Mouse (Mus musculus) left cerebral cortex, adult 2 months (tissue): ENCODE results near the gene Ms4a5. TPM values are rescaled to one million over a fixed set of nuclear protein-coding genes. Genes with fewer than 3 reads are reported as not detected.
"Not testable (repeated sequence)": the region's sequence is repeated elsewhere in the genome, so short reads cannot be mapped to it uniquely, and the experiment has no call there.

Source experiments
- DNase-seq, 2 experiments: peaks; one replicate each; pipeline ENCODE4 v3.0.0; 2021 to 2022; ENCODE audit warnings: low spot score in 2 of 2, mixed read lengths in 1 of 2; ENCODE audit errors: extremely low spot score in 1 of 2
- H3K27ac ChIP-seq: fragments of 200-600 bp; 2 replicates; pipeline ENCODE4 v1.8.1; 2022
- H3K4me3 ChIP-seq: fragments of 200-600 bp; 2 replicates; pipeline ENCODE4 v1.8.1; 2022
- CTCF ChIP-seq: fragments of 200-600 bp; IDR thresholded peaks from 2 replicates; pipeline ENCODE4 v1.8.1; 2022; ENCODE audit warnings: antibody characterized with exemption, mild to moderate bottlenecking, moderate library complexity
- intact Hi-C: fragments of 180-260 bp; cut with DNase I; formaldehyde crosslinking; loops from one replicate; pipeline ENCODE4 v1.15.1; 2025
- long read RNA-seq, 2 experiments: library from polyadenylated mRNA; stranded (forward); transcript quantifications; one replicate each; pipeline ENCODE4 v2.0.0; 2021; ENCODE audit warnings: borderline mapping rate in 2 of 2
- total RNA-seq, 2 experiments: library from RNA; stranded (reverse); gene quantifications; 2 replicates each; pipeline ENCODE4 v1.2.3; 2021

Gene Ms4a5
- not detected for total RNA-seq
- long read RNA-seq, experiment 1: 0 reads
- long read RNA-seq, experiment 2: 0 reads

DNA sequence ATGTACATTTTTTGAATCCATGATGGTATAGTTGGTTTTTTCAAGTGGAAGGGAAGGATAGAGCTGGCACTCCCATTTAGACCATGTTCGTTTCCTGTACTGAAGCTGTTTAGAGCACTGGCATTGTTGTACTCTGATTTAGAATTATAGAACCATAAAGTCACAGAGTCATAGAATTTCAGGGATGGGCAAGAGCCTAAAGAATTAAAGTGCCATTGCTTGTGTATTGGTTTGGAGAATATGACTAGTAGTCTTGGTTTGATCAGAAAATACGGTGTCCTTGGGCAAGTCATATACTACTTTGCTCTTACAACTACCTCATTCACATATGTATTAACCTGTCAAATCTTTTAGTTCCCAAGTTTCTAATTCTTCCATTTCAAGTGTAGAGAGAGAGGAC lies at the start of gene Ms4a5:
TSS of gene Ms4a5 (minus strand) at position 101 of the 400 bp plus-strand sequence.
- Histone ChIP-seq H3K27ac (no peak within 1 kb of the TSS), H3K4me3 (no peak within 1 kb of the TSS)
- intact Hi-C loops: no loop called here
- DNase-seq: no peak
- no peak for TF ChIP-seq CTCF

DNA sequence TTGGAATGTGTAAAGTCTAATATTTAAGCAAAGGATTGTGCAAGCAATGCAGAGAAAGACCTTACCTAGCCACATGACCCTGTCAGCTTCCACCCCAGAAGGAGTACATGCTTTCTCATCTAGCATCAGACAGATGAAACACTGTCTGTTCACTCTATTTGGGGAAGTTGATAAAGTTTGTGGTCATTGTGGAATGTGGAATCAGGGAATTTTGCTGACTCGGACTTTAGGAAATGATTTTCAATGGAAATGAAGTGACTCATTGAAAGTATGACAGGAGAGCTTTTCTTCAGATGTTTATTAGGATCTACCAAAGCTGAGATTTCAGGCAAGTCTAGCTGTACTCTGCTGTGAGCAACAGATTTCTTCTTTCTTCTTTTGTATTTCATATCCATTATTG lies 37.5 kb upstream of the Ms4a5 start:
- no peak overlapping the region for H3K4me3 ChIP-seq
- intact Hi-C loops: no loop called here
- H3K27ac ChIP-seq: no peak overlapping the region
- TF ChIP-seq CTCF: no peak
- DNase-seq: no peak

DNA sequence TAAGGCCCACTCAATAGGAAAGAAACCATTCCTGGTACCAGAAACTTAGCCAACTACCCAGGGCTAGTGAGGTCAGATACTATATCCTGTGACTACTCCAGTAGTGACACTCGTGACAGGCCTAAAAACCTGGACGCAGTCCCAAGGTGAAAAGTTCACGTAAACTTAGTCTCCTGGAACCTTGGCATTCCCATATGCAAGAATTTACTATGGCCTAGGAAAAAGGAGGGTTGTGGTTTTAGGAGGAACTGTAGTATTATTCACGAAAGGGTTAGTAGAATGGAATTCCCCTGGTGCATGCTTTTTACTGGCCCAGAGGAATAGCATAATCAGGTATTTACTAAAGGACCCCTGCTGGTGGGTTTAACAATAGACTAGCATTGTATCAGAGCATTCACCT lies 33.1 kb upstream of the Ms4a5 start:
- intact Hi-C loops: no loop called here
- no peak overlapping the region for H3K4me3 ChIP-seq
- H3K27ac ChIP-seq: no peak overlapping the region
- TF ChIP-seq CTCF: no peak; the same call in 1 of the 2 replicates
- DNase-seq: no peak

DNA sequence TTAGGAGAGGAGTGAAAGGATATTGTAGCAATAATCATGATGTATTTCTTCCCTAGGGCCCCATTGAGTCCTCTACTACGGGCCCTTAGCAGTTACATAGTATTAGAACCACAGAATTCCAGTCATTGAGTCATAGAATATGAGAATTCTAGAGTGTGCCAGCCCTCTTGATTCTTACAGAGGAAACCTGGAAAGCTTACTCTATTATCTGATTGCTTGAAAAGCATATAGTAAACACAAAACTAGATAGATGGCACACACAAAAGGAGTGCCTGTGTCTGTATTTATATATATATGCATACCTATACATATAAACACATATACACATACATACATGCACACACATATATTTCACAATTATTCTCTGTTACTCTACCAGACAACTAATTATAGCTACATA lies 30.7 kb upstream of the Ms4a5 start, which contains the start of gene Ms4a14:
TSS of gene Ms4a14 (minus strand) at position 101 of the 400 bp plus-strand sequence.
- intact Hi-C loops: no loop called here
- no peak for DNase-seq
- H3K4me3 ChIP-seq: no peak within 1 kb of the TSS
- TF ChIP-seq CTCF: no peak
- no peak within 1 kb of the TSS for H3K27ac ChIP-seq

DNA sequence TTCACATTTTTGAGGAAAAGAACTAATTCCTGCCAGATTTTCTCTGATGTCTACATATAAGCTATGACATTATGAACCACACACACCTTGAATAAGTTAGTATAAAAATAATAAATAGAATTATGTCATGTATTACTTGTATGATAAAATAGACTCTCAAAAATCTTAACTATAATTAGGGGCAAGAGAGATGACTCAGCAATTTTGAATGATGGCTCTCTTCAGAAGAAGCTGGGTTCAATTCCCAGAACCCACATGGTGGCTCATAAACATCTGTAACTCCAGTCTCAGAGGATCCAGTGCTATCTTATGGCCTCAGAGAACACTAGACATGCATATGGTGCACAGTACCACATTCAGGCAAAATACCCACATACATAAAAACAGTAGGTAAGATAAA lies 25.2 kb upstream of the Ms4a5 start:
- Histone ChIP-seq H3K27ac (no peak overlapping the region), H3K4me3 (no peak overlapping the region)
- no peak for TF ChIP-seq CTCF
- no peak for DNase-seq
- intact Hi-C loops: no loop called here

DNA sequence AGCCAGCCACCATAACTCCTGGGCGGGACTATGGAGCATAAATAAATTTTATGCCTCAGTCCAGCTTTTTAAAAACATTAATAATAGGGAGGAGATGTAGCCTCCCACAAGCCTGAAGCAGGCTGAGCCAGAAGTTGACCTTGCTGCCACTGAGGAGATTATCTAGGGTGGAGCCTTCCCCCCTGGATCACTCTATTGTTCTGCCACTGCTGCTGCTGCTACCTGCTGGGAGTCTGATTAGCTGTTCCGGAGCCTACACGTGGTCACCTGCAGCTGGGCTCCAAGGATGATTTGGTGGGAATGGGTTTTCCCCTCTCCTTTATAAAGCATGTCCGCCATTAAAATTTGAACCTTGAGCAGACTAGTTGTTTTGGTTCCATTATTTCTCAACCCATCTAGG lies 15.9 kb upstream of the Ms4a5 start:
- intact Hi-C loops: not testable (repeated sequence)

DNA sequence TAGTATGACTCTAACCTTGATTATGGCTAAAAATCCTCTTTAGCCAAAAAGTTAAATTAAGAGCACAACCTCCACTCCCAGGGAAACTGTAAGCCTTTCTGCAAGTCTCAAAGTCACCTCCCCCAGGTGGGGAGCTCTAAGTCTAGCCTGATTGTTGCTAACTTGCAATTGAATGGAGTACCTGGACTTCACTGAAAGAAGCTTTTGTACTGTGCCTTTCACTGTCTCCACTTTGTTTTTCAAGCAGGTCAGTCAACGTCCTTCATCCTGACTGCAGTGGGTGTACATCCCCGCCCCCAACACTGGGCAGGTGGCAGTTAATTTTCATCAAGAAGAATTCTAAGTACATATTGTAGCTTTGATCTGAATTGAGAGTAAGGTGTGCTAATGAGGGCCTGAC lies 15.3 kb upstream of the Ms4a5 start:
- Histone ChIP-seq H3K27ac (no peak overlapping the region), H3K4me3 (no peak overlapping the region)
- DNase-seq: no peak
- intact Hi-C loops: no loop called here
- no peak for TF ChIP-seq CTCF

More for the DNA sequence above, 15.9 kb upstream of the Ms4a5 start:
- not testable (repeated sequence) for H3K27ac ChIP-seq, DNase-seq, H3K4me3 ChIP-seq

DNA sequence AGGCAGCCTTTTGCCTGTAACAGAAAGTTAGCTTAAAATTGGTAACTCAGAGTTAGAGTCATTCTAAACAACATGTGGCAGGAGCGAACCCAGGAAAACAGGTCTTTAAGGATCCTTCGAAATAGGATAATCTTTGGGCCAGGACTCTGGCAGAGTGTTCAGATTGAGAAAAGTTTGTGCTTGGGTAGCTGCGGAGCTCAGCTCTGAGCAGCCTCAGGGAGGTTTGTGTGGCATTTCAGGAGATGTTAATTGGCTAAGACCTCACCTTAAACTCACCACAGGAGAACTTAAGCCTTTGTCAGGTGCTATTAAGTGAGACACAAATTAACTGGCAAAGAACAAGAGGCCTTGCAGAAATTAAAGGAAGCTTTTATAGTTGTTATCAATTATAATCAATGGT lies 9.9 kb upstream of the Ms4a5 start:
- H3K27ac ChIP-seq, intact Hi-C loops, H3K4me3 ChIP-seq, DNase-seq: not testable (repeated sequence)

DNA sequence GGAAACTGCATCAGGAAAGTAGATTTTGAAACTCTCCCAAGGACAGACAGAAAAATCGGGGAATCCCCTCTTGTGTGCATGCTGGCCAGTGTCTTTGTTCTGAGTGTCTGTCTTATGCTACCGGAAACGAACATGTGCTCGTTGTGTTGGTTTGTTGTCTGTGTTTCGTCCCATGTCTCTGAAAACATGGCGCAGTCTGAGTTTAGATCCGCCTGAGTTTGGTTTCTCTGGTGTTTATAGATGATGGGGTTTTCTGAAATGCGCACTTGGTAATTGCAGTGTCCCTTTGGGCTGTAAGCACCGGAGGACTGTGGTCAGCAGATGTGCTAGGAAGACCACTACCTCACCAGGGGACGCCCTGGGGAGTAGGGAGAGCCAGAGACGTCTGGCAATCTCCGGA lies 9.3 kb upstream of the Ms4a5 start:
- Histone ChIP-seq H3K27ac (no peak overlapping the region), H3K4me3 (peak overlapping the region; percentile 37)
- TF ChIP-seq CTCF: no peak
- intact Hi-C loops: no loop called here
- DNase-seq: no peak

DNA sequence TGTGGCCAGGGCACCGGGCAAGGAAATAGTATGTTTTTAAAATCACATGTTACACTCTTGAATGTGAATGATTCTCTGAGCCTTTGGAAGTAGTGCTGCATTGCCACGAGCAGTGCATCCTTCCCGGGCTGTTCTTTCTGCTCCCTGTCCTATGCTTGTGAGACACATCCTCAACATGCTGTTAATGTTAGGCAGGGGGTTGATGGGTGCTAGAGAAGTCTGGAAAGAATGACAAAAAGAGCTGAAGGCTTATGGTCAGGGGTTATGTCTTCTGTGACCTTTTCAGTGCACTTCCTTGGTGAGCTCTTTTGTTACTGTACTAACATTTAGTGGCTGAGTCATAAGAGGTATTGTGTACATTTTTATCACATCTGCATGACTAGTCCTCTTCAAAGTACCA lies 3.5 kb downstream of the Ms4a5 start:
- DNase-seq: no peak
- Histone ChIP-seq H3K27ac (no peak overlapping the region), H3K4me3 (no peak overlapping the region)
- TF ChIP-seq CTCF: no peak
- intact Hi-C loops: no loop called here

DNA sequence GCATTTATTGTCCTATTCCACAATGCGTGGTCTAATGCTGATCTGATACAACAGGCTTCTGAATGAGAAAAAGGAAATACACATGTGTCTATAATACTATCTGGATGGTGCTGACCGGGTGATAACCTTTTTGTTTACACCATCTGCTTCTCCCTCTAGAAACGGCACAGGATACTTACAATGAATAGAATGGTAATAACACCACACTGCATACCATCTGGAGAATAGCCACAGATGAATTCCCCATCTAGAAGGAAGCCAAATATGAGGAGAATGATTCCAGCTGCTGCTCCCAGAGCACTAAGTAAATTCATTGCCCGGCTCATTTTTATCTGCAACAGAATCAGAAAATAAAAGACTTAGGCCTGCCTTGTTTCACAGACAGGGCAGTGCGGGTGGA lies 7.2 kb downstream of the Ms4a5 start:
- intact Hi-C loops: no loop called here
- no peak for DNase-seq
- H3K27ac ChIP-seq: no peak overlapping the region
- TF ChIP-seq CTCF: no peak
- H3K4me3 ChIP-seq: no peak overlapping the region

DNA sequence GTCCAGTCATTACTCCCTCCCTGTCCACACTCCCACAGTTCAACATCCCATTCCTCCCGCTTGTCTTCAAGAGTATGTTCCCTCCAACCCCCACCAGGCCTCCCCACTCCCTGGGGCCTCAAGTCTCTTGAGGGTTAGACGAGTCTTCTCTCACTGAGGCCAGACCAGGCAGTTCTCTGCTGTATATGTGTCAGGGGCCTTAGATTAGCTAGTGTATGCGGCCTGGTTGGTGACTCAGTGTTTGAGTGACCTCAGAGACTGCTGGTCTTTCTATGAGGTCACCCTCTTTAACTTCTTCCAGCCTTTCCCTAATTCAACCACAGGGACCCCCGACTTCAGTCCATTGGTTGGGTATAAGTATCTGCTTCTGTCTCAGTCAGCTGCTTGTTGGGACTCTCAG lies 16.7 kb downstream of the Ms4a5 start:
- Histone ChIP-seq H3K27ac (no peak overlapping the region), H3K4me3 (no peak overlapping the region)
- DNase-seq: no peak
- TF ChIP-seq CTCF: no peak
- intact Hi-C loops: no loop called here

DNA sequence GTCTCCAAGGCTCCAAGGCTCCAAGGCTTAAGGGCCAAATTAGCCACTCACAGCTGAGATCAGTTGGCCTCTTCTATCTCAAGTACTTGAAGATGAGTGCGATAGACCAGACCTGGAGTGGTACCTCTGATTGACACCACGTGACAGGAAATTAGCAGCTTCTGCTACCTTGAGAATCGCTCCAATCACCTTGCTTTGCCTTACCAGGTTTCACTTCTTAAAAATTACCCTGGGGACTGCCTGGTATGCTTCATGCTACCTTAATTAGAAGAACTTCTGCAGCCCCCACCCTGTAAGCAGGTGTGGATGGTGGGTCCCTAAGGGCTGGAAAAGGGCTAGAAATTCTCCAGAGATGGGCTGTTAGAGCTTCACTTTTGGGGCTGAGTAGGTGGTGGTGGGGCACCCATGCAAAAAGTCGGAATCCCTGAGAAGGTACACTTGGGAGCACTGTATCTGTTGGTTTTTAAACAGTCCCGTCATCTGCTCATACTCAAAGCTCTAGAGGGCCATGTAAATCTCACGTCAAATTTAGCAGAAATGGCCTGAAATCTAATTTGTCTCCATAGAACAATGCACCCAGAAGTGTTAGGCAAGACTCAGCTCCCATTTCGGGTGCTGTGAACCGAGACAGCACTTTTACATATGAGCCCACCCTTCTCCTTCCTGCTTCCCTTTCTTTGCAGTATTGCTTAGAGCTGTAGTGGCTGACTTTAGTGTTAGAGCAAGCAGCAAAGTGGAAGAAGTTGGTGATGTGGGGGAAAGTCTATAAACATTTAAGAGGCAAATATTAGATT lies 17.4 kb downstream of the Ms4a5 start, which contains the start of gene Ms4a1:
TSS of gene Ms4a1 (minus strand) at position 190 of the 794 bp plus-strand sequence.
- H3K4me3 ChIP-seq: no peak within 1 kb of the TSS
- DNase-seq: no peak
- no peak for TF ChIP-seq CTCF
- no peak within 1 kb of the TSS for H3K27ac ChIP-seq
- intact Hi-C loops: no loop called here
